Mouse (Mus musculus) erythroblast, embryonic 14.5 days (primary cell): Measurements from ENCODE around the gene Lsm14b.

ENCODE experiments used
- GATA1 ChIP-seq: IDR thresholded peaks from 2 replicates; pipeline ENCODE4 v1.6.1; 2012; ENCODE audit warnings: low read length, inconsistent platforms, mixed read lengths
- TAL1 ChIP-seq: IDR thresholded peaks from 3 replicates; pipeline ENCODE4 v1.6.1; 2012; ENCODE audit warnings: low read length, inconsistent platforms, mixed read lengths

- TF ChIP-seq GATA1 (no peak), TAL1 (no peak)
Observed at GRCm38 (mm10) chr2:179979836-179980235, 45.0 kb upstream of the Lsm14b start.
